Mouse (Mus musculus): ENCODE measurements at regions not wholly inside any gene's neighbourhood (a gene's known extent, or its start where the extent isn't known, plus 50 kb on each side); places are given as distances from the start of the nearest gene placed in this dataset.

DNA sequence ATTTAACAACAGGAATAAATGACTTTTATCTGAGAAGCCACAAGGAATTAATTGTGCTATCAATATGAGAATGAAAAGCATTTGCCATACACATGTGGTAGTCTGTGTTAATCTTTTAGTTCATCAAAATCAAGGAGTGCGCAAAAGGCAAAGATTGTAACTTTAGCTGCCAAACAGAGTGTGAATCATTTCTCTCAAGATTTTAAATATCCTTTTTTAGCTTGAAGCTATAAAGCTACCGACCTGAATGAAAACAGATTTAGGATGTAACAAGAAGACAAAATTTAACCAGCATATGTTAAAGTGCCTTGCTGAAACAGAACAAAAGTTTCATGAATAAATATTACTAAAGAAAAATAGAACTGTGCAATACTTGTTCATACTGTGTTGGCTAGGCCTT, 133.3 kb upstream of the Cdh10 start:
- Histone ChIP-seq H3K36me3 (replicated peaks in 1 of 2; ENCODE audit: control insufficient read depth in 1 of 2, insufficient read depth in 1 of 2, low read length in 1 of 2) (no peaks in the 10 kb centered on the region), H3K79me2 (replicated peaks; ENCODE audit: control insufficient read depth, extremely low read depth, insufficient read depth, poor library complexity, severe bottlenecking) (no peaks in the 10 kb centered on the region), H3K9me3 (replicated peaks; ENCODE audit: low read length) (peaks cover 21% of the 10 kb centered on the region), H3K4me3 (replicated peaks in 1 of 3; ENCODE audit: low read depth in 2 of 3, low read length in 2 of 3, poor library complexity in 1 of 3) (no peak overlapping the region), H3K27me3 (replicated peaks) (no peaks in the 10 kb centered on the region), H3K27ac (ENCODE audit: insufficient read depth, low read depth) (no peak overlapping the region), H3K9ac (ENCODE audit: insufficient read depth, low read depth) (no peak overlapping the region), H3K4me1 (ENCODE audit: control insufficient read depth in 1 of 2, insufficient read depth in 2 of 2) (no peaks in the 10 kb centered on the region), H3K4me2 (ENCODE audit: insufficient read depth, low read depth, poor library complexity, severe bottlenecking) (no peak overlapping the region)
- TF ChIP-seq SMC3 (IDR thresholded peaks at IDR 0.05; ENCODE audit: low read depth, low read length) (no peak), BHLHE40 (IDR thresholded peaks at IDR 0.05; ENCODE audit: low read depth, low read length) (no peak), NELFE (IDR thresholded peaks at IDR 0.05; ENCODE audit: low read depth, low read length) (no peak), MYC (IDR thresholded peaks at IDR 0.05; ENCODE audit: low read depth, low read length) (no peak), RCOR1 (conservative IDR thresholded peaks at IDR 0.05; ENCODE audit: low read depth, low read length) (no peak), USF2 (conservative IDR thresholded peaks at IDR 0.05; ENCODE audit: low read depth, low read length) (no peak)
- no peak for DNase-seq (ENCODE audit: extremely low read depth)
- in situ Hi-C loops (cut with MboI; ENCODE audit: low pct_ligation_motif_present, low pct_unique_long_range_greater_than_20kb, low sequenced_read_pairs): no loop called here
- dilution Hi-C loops (cut with MboI; ENCODE audit: extremely low pct_ligation_motif_present, extremely low pct_unique_long_range_greater_than_20kb, low sequenced_read_pairs): no loop called here

DNA sequence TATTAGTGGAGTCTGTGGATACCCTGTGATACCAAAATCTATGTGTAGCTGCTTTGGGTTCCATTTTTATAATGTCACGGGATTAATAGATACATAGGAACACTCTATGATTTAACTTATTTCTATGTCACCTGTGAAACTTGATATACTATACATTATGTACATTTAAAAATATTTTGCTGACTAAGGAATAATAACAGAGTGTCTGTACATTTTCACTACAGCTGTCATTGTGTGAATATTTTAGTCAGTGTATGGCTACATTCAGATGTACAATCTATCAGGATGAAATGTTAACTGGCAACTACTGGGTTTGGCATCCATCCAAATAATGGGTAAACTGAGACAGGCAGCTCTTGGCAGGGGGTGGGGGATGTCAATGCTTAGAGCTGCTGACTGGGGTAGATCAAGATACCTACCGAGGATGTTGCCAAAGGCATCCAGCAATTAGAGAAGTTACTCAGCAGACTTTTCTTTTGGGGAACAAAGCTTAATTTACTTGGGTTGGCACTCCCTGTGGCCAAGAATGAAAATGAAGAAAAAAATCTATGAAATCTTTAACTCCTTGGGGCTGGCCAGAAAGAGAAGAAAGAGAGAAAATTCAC, 122.0 kb upstream of the Cdh10 start:
- Histone ChIP-seq H3K4me2 (ENCODE audit: insufficient read depth, low read depth, poor library complexity, severe bottlenecking) (no peak overlapping the region), H3K9me3 (replicated peaks; ENCODE audit: low read length) (peaks cover 36% of the 10 kb centered on the region), H3K9ac (ENCODE audit: insufficient read depth, low read depth) (no peak overlapping the region), H3K79me2 (replicated peaks; ENCODE audit: control insufficient read depth, extremely low read depth, insufficient read depth, poor library complexity, severe bottlenecking) (no peaks in the 10 kb centered on the region), H3K4me3 (replicated peaks in 1 of 3; ENCODE audit: low read depth in 2 of 3, low read length in 2 of 3, poor library complexity in 1 of 3) (no peak overlapping the region), H3K27ac (ENCODE audit: insufficient read depth, low read depth) (no peak overlapping the region), H3K4me1 (ENCODE audit: control insufficient read depth in 1 of 2, insufficient read depth in 2 of 2) (no peaks in the 10 kb centered on the region), H3K27me3 (replicated peaks) (no peaks in the 10 kb centered on the region), H3K36me3 (replicated peaks in 1 of 2; ENCODE audit: control insufficient read depth in 1 of 2, insufficient read depth in 1 of 2, low read length in 1 of 2) (no peaks in the 10 kb centered on the region)
- TF ChIP-seq CHD2 (IDR thresholded peaks at IDR 0.05; ENCODE audit: low read length): no peak
- TF ChIP-seq ZC3H11A (IDR thresholded peaks at IDR 0.05; ENCODE audit: low read depth, low read length): no peak
- no peak for TF ChIP-seq RAD21 (IDR thresholded peaks at IDR 0.05; ENCODE audit: low read depth, low read length)
- TF ChIP-seq KAT2A (IDR thresholded peaks at IDR 0.05; ENCODE audit: insufficient replicate concordance, low read length): no peak
- no peak for TF ChIP-seq POLR2AphosphoS2 (IDR thresholded peaks at IDR 0.05; ENCODE audit: low read depth, low read length)
- TF ChIP-seq CHD1 (IDR thresholded peaks at IDR 0.05; ENCODE audit: low read depth, low read length): no peak
- no peak for TF ChIP-seq NRF1 (IDR thresholded peaks at IDR 0.05; ENCODE audit: low read depth, low read length)
- TF ChIP-seq MAX (IDR thresholded peaks at IDR 0.05; ENCODE audit: low read length): no peak
- peak; percentile 47; the same call in 1 of the 2 replicates for TF ChIP-seq MAFK (IDR thresholded peaks at IDR 0.05; ENCODE audit: insufficient replicate concordance, low read length)
- no peak for DNase-seq (ENCODE audit: extremely low read depth)
- in situ Hi-C loops (cut with MboI; ENCODE audit: low pct_ligation_motif_present, low pct_unique_long_range_greater_than_20kb, low sequenced_read_pairs) (no loop called here), dilution Hi-C loops (cut with MboI; ENCODE audit: extremely low pct_ligation_motif_present, extremely low pct_unique_long_range_greater_than_20kb, low sequenced_read_pairs) (no loop called here)
